Mouse (Mus musculus): ENCODE data around the gene Cop1. TPM values are rescaled to one million over a fixed set of nuclear protein-coding genes. Genes with fewer than 3 reads are reported as not detected.
"Not testable (repeated sequence)": the region's sequence is repeated elsewhere in the genome, so short reads cannot be mapped to it uniquely, and the experiment has no call there.

Cop1 gene
- polyA plus RNA-seq (2012; fragmentation: generic; extraction: Trizol), result 50.4 TPM
- long read RNA-seq, experiment 1, full-length matches to known transcripts, result 1 of 9 reads
- long read RNA-seq, experiment 1, partial matches to known transcripts, result 4 of 9 reads
- long read RNA-seq, experiment 1, other reads (novel, unspliced or antisense), result 4 of 9 reads
- long read RNA-seq, experiment 2, full-length matches to known transcripts, result 3 of 17 reads
- long read RNA-seq, experiment 2, partial matches to known transcripts, result 5 of 17 reads
- long read RNA-seq, experiment 2, other reads (novel, unspliced or antisense), result 9 of 17 reads

- H3K27me3 ChIP-seq (ENCODE audit: control insufficient read depth, insufficient read depth, insufficient read length); H3K36me3 ChIP-seq (ENCODE audit: control insufficient read depth, insufficient read depth): not testable (repeated sequence)
- H3K79me2 ChIP-seq (ENCODE audit: control insufficient read depth, insufficient read depth), result peaks cover 45% of the 10 kb centered on the region
- H3K4me3 ChIP-seq (ENCODE audit: insufficient read depth, poor library complexity, severe bottlenecking), result peak within 1 kb of the TSS; percentile 65
- H3ac ChIP-seq (ENCODE audit: control insufficient read depth, insufficient read length, low read depth), result peak within 1 kb of the TSS; percentile 95
- H3K79me3 ChIP-seq (ENCODE audit: low read depth), result peaks cover 44% of the 10 kb centered on the region
Observed at GRCm38 (mm10) chr1:159231781-159232571, at the start of gene Cop1. Gene Cop1, plus strand, starts transcription at chr1:159232320.

- no peaks in the 10 kb centered on the region for H3K36me3 ChIP-seq (ENCODE audit: control insufficient read depth, insufficient read depth)
- H3K79me3 ChIP-seq (ENCODE audit: low read depth), result no peaks in the 10 kb centered on the region
- H3K4me3 ChIP-seq (ENCODE audit: insufficient read depth, poor library complexity, severe bottlenecking), result no peak overlapping the region
- H3ac ChIP-seq (ENCODE audit: control insufficient read depth, insufficient read length, low read depth), result no peak overlapping the region
- no peaks in the 10 kb centered on the region for H3K27me3 ChIP-seq (ENCODE audit: control insufficient read depth, insufficient read depth, insufficient read length)
- no peaks in the 10 kb centered on the region for H3K79me2 ChIP-seq (ENCODE audit: control insufficient read depth, insufficient read depth)
- TF ChIP-seq MYOD1 (IDR thresholded peaks at IDR 0.05; ENCODE audit: control insufficient read depth, insufficient read length, low read depth), result no peak
- no peak for TF ChIP-seq FOSL1 (IDR thresholded peaks at IDR 0.05; ENCODE audit: insufficient read depth, low read length, poor library complexity, severe bottlenecking)
- TF ChIP-seq MAX (IDR thresholded peaks at IDR 0.05), result no peak
- TF ChIP-seq CTCF (IDR thresholded peaks at IDR 0.05; ENCODE audit: control insufficient read depth, insufficient read depth, insufficient read length), result no peak
- TF ChIP-seq CEBPB (IDR thresholded peaks at IDR 0.05; ENCODE audit: low read depth), result no peak
- TF ChIP-seq MYOG (IDR thresholded peaks at IDR 0.05; ENCODE audit: control insufficient read depth, extremely low read depth, insufficient read length), result no peak
- TF ChIP-seq USF1 (IDR thresholded peaks at IDR 0.05; ENCODE audit: low read depth), result no peak
Observed at GRCm38 (mm10) chr1:159186741-159187140, 45.4 kb upstream of the Cop1 start.

- Histone ChIP-seq H3K27me3 (ENCODE audit: control insufficient read depth, insufficient read depth, insufficient read length) (no peaks in the 10 kb centered on the region), H3K4me3 (ENCODE audit: insufficient read depth, poor library complexity, severe bottlenecking) (no peak overlapping the region), H3K79me3 (ENCODE audit: low read depth) (no peaks in the 10 kb centered on the region), H3ac (ENCODE audit: control insufficient read depth, insufficient read length, low read depth) (no peak overlapping the region), H3K79me2 (ENCODE audit: control insufficient read depth, insufficient read depth) (no peaks in the 10 kb centered on the region), H3K36me3 (ENCODE audit: control insufficient read depth, insufficient read depth) (no peaks in the 10 kb centered on the region)
- TF ChIP-seq FOSL1 (IDR thresholded peaks at IDR 0.05; ENCODE audit: insufficient read depth, low read length, poor library complexity, severe bottlenecking) (no peak), MYOG (IDR thresholded peaks at IDR 0.05; ENCODE audit: control insufficient read depth, extremely low read depth, insufficient read length) (no peak), MYOD1 (IDR thresholded peaks at IDR 0.05; ENCODE audit: control insufficient read depth, insufficient read length, low read depth) (no peak), CEBPB (IDR thresholded peaks at IDR 0.05; ENCODE audit: low read depth) (no peak), CTCF (IDR thresholded peaks at IDR 0.05; ENCODE audit: control insufficient read depth, insufficient read depth, insufficient read length) (no peak)
Observed at GRCm38 (mm10) chr1:159198603-159199002, 33.5 kb upstream of the Cop1 start.

- no peaks in the 10 kb centered on the region for H3K27me3 ChIP-seq (ENCODE audit: control insufficient read depth, insufficient read depth, insufficient read length)
Observed at GRCm38 (mm10) chr1:159199606-159200005, 32.5 kb upstream of the Cop1 start.

GRCm38 (mm10) chr1:159201220-159201619 lies 30.9 kb upstream of the Cop1 start:
- Histone ChIP-seq H3K4me3 (ENCODE audit: insufficient read depth, poor library complexity, severe bottlenecking) (no peak overlapping the region), H3K79me2 (ENCODE audit: control insufficient read depth, insufficient read depth) (no peaks in the 10 kb centered on the region), H3K79me3 (ENCODE audit: low read depth) (no peaks in the 10 kb centered on the region), H3K27me3 (ENCODE audit: control insufficient read depth, insufficient read depth, insufficient read length) (no peaks in the 10 kb centered on the region), H3ac (ENCODE audit: control insufficient read depth, insufficient read length, low read depth) (no peak overlapping the region), H3K36me3 (ENCODE audit: control insufficient read depth, insufficient read depth) (no peaks in the 10 kb centered on the region)
- TF ChIP-seq MYOG (IDR thresholded peaks at IDR 0.05; ENCODE audit: control insufficient read depth, extremely low read depth, insufficient read length) (no peak), CEBPB (IDR thresholded peaks at IDR 0.05; ENCODE audit: low read depth) (no peak), CTCF (IDR thresholded peaks at IDR 0.05; ENCODE audit: control insufficient read depth, insufficient read depth, insufficient read length) (no peak), MYOD1 (IDR thresholded peaks at IDR 0.05; ENCODE audit: control insufficient read depth, insufficient read length, low read depth) (no peak), FOSL1 (IDR thresholded peaks at IDR 0.05; ENCODE audit: insufficient read depth, low read length, poor library complexity, severe bottlenecking) (no peak), USF1 (IDR thresholded peaks at IDR 0.05; ENCODE audit: low read depth) (no peak), MAX (IDR thresholded peaks at IDR 0.05) (no peak)

More at GRCm38 (mm10) chr1:159199606-159200005, 32.5 kb upstream of the Cop1 start:
- Histone ChIP-seq H3K4me3 (ENCODE audit: insufficient read depth, poor library complexity, severe bottlenecking) (no peak overlapping the region), H3K79me3 (ENCODE audit: low read depth) (no peaks in the 10 kb centered on the region), H3K79me2 (ENCODE audit: control insufficient read depth, insufficient read depth) (no peaks in the 10 kb centered on the region), H3ac (ENCODE audit: control insufficient read depth, insufficient read length, low read depth) (no peak overlapping the region), H3K36me3 (ENCODE audit: control insufficient read depth, insufficient read depth) (no peaks in the 10 kb centered on the region)
- TF ChIP-seq MYOD1 (IDR thresholded peaks at IDR 0.05; ENCODE audit: control insufficient read depth, insufficient read length, low read depth), result no peak
- TF ChIP-seq FOSL1 (IDR thresholded peaks at IDR 0.05; ENCODE audit: insufficient read depth, low read length, poor library complexity, severe bottlenecking), result no peak
- no peak for TF ChIP-seq CTCF (IDR thresholded peaks at IDR 0.05; ENCODE audit: control insufficient read depth, insufficient read depth, insufficient read length)
- TF ChIP-seq MYOG (IDR thresholded peaks at IDR 0.05; ENCODE audit: control insufficient read depth, extremely low read depth, insufficient read length), result no peak
- no peak for TF ChIP-seq MAX (IDR thresholded peaks at IDR 0.05)
- no peak for TF ChIP-seq CEBPB (IDR thresholded peaks at IDR 0.05; ENCODE audit: low read depth)
- no peak for TF ChIP-seq USF1 (IDR thresholded peaks at IDR 0.05; ENCODE audit: low read depth)
